Mouse (Mus musculus) right cerebral cortex, postnatal 14 days (tissue): ENCODE measurements around the gene Rpl3l.
"Not testable (repeated sequence)": the region's sequence is repeated elsewhere in the genome, so short reads cannot be mapped to it uniquely, and the experiment has no call there.

Experiments used
- DNase-seq: peaks from one replicate; pipeline ENCODE4 v3.0.0; 2022

Rpl3l gene

GRCm38 (mm10) chr17:24719494-24720222 is 8.0 kb upstream of the Rpl3l start:
- peak; percentile 99 for DNase-seq

GRCm38 (mm10) chr17:24720616-24721015 is 7.0 kb upstream of the Rpl3l start:
- DNase-seq, result not testable (repeated sequence)

GRCm38 (mm10) chr17:24721383-24721955 is 6.2 kb upstream of the Rpl3l start:
- not testable (repeated sequence) for DNase-seq

GRCm38 (mm10) chr17:24722220-24722924 is 5.2 kb upstream of the Rpl3l start:
- no peak for DNase-seq

GRCm38 (mm10) chr17:24723122-24723880 is 4.3 kb upstream of the Rpl3l start:
- no peak for DNase-seq

- peak; percentile 33 for DNase-seq
Measured at GRCm38 (mm10) chr17:24723881-24724180, 3.8 kb upstream of the Rpl3l start.

- peak; percentile 99 for DNase-seq
Measured at GRCm38 (mm10) chr17:24724184-24724583, 3.4 kb upstream of the Rpl3l start, which contains the start of gene Ndufb10. Gene Ndufb10, minus strand, starts transcription at chr17:24724478.

GRCm38 (mm10) chr17:24725637-24726390 is 1.8 kb upstream of the Rpl3l start:
- no peak for DNase-seq

- DNase-seq, result no peak
Measured at GRCm38 (mm10) chr17:24728184-24728583, 564 bp downstream of the Rpl3l start.

- no peak for DNase-seq
Measured at GRCm38 (mm10) chr17:24729067-24729466, 1.4 kb downstream of the Rpl3l start.

GRCm38 (mm10) chr17:24730787-24731186 is 3.2 kb downstream of the Rpl3l start:
- DNase-seq, result no peak

GRCm38 (mm10) chr17:24732233-24732935 is 4.8 kb downstream of the Rpl3l start:
- no peak for DNase-seq

GRCm38 (mm10) chr17:24733434-24734050 is 5.9 kb downstream of the Rpl3l start:
- DNase-seq, result no peak

GRCm38 (mm10) chr17:24734513-24734912 is 6.9 kb downstream of the Rpl3l start:
- DNase-seq, result no peak

- DNase-seq, result no peak
Measured at GRCm38 (mm10) chr17:24735446-24735845, 7.8 kb downstream of the Rpl3l start.

- peak; percentile 90 for DNase-seq
Measured at GRCm38 (mm10) chr17:24736330-24737051, 8.9 kb downstream of the Rpl3l start, which contains the start of gene Msrb1. Gene Msrb1, plus strand, starts transcription at chr17:24736642.

GRCm38 (mm10) chr17:24737135-24737810 is 9.7 kb downstream of the Rpl3l start:
- no peak for DNase-seq

GRCm38 (mm10) chr17:24738238-24738637 is 10.6 kb downstream of the Rpl3l start:
- no peak for DNase-seq

GRCm38 (mm10) chr17:24739926-24740325 is 12.3 kb downstream of the Rpl3l start:
- no peak for DNase-seq

GRCm38 (mm10) chr17:24742307-24742706 is 14.7 kb downstream of the Rpl3l start:
- DNase-seq, result no peak
